Mouse (Mus musculus) MEL-GATA-1-ER (cell line): ENCODE data around the gene Proz.
"Not testable (repeated sequence)": the region's sequence is repeated elsewhere in the genome, so short reads cannot be mapped to it uniquely, and the experiment has no call there.

Experiments
- DNase-seq: peaks from one replicate; pipeline ENCODE4 v3.0.0-alpha.2; 2012; ENCODE audit warnings: low read depth; ENCODE audit errors: extremely low read depth

Proz gene

GRCm38 (mm10) chr8:13060441-13061150 lies at the start of gene Proz:
Proz (plus strand) TSS chr8:13060914.
- DNase-seq: no peak

DNA sequence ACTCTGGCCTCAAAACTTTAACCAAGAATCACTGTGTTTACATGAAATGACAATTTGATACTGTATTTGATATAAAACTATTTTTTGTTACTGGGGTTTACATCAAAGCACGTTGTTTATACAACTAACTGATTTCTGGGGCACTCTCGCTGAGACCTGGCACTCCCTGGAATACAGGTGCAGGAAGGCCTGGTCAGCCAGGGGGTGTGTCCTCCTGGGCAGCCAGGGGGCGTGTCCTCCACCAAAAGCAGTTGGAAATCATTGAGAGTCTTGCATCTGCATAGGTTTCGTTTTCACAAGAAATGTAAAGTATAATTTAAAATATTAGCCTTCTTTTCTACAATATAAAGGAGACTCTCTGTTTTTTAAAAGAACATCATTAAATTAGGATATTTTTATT lies 41.2 kb upstream of the Proz start:
- DNase-seq: no peak

- no peak for DNase-seq
These were observed 38.9 kb upstream of the Proz start for GRCm38 (mm10) chr8:13021830-13022229.

GRCm38 (mm10) chr8:13025487-13026224 lies 35.1 kb upstream of the Proz start, which contains the start of gene F7:
F7 (plus strand) TSS chr8:13026034.
- DNase-seq: no peak

- DNase-seq: no peak
These were observed 33.1 kb upstream of the Proz start for GRCm38 (mm10) chr8:13027615-13028014.

DNA sequence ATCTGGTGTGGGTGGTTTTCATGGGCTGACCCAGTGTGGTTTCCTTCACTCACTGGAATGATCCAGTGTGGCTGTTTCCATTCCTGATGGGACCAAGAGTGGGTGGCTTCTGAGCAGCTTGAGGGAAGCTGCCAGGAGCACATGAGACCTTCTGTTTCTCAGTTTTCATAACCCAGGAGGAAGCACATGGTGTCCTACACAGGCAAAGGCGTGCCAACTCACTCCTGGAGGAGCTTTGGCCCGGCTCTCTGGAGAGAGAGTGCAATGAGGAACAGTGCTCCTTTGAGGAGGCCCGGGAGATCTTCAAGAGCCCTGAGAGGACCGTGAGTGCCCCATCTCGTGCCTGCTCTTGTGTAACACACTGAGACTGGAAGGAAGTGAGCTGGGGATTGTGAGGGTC lies 32.2 kb upstream of the Proz start:
- no peak for DNase-seq

GRCm38 (mm10) chr8:13036346-13036812 lies 24.3 kb upstream of the Proz start:
- DNase-seq: no peak

DNA sequence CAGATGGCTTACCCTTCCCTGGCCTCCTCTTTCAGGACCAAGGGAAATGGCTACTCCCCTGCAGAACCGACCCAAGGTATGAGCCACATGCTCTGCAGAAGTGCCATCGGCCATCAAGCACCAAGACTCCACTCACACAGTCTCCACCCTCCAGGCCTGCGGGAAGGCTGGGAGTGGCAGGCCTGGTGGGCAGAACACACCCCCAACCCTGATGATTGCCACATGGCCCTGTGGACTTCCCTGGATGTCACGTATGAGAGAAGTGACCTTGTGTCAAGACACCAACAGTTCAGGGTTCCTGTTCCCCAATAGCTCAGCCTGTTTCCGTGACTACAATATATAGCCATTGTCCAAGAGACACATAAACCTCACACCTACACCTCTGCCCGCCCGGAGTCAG lies 23.7 kb upstream of the Proz start, which contains the start of gene F10:
Gene F10 (plus strand): TSS at position 294 of the 400 bp plus-strand sequence.
- no peak for DNase-seq

DNA sequence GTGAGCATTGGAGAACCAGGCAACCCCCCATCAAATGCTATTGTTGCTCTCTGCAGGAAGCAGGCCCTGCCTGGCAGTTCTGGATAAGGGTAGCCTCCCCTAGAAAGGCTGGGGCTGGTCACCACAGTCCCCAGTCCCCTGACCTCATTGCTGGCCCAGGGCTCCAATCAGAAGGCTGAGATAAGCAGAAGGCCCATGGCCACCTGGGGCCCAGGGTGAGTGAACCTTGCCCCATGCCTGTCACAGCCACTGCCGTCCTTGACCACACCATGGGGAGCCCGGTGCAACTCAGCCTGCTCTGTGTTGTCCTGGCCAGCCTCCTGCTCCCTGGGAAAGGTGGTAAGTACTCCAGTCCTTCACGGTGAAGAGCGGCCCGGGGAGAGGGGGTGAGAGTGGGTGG lies 23.1 kb upstream of the Proz start:
- no peak for DNase-seq

DNA sequence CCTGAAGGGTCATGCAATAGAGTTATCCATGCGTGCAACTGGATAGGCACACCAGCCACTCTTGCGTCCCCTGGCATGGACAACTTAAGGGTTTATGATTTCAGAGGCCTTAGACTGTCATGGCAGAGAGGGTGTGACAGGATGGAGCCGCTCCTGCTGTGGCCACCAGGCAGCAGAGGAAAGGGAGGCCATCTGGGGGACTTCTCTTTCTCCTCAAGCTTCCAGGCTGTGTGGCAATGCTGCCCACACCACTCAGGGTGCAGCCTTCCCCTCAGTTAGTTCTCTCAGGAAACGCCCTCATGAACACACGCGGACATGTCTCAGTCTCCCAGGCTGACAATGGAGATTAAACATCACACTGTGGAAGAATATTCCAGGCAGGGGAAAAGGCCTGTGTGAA lies 21.7 kb upstream of the Proz start:
- DNase-seq: no peak

DNA sequence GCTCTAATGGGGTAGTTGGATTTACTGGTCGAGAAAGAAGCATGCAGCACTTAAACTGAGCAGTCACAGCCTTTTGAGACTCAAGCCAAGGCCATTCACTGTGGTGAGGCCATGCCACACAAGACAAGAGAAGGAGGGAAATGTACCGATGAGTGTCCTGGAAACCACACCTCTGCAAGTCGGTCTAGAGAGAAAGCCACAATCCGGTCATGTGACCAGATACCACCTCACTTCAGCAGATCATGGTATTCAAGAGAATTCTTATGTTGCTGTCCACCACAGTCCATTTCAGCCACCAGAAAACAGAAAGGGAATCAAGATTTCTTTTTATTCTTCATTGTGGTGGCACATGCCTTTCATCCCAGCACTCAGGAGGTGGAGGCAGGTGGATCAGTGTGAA lies 19.3 kb upstream of the Proz start:
- no peak for DNase-seq

GRCm38 (mm10) chr8:13047652-13048051 lies 13.1 kb upstream of the Proz start:
- no peak for DNase-seq

- DNase-seq: no peak
These were observed 10.2 kb upstream of the Proz start for GRCm38 (mm10) chr8:13050550-13050949.

- DNase-seq: no peak
These were observed 3.4 kb upstream of the Proz start for GRCm38 (mm10) chr8:13057351-13057750.

DNA sequence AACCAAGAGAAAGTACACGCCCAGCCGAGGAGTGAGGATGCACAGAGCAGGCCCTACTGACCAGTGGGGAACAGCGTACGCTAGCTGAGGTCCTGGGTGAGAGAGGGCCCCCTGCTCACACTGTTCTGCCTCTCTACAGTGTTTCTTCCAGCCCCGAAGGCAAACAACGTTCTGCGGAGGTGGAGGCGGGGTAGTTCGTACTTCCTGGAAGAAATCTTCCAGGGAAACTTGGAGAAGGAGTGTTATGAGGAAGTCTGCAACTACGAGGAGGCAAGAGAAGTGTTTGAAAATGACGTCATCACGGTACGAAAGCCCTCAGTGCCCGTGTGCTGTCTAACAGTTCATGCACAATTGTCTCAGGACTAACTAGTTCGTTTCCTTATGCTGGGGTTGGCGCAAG lies 2.4 kb downstream of the Proz start:
- no peak for DNase-seq

GRCm38 (mm10) chr8:13073255-13073654 lies 12.5 kb downstream of the Proz start:
- DNase-seq: no peak

DNA sequence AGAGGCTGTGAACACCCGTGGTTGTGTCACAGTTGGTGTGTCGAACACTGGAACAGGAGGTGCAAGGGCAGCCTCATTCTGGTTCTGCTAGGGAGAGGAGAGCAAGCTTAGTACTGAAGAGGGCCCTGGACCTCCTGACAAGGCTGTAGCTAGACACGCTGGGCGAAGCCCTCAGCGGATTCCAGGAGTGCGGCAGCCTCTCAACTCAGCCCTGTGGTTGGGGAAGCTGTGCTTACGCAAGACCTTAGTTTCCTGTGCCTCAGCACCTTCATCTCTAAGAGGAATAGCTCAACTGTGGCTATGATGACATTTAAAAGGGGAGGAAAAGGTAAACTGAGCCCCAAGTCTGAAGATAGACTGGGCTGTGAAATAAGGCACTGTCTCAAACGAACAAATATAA lies 14.3 kb downstream of the Proz start:
- DNase-seq: no peak

- not testable (repeated sequence) for DNase-seq
These were observed 14.9 kb downstream of the Proz start for GRCm38 (mm10) chr8:13075579-13075978.

GRCm38 (mm10) chr8:13077542-13077941 lies 16.8 kb downstream of the Proz start:
- DNase-seq: no peak

DNA sequence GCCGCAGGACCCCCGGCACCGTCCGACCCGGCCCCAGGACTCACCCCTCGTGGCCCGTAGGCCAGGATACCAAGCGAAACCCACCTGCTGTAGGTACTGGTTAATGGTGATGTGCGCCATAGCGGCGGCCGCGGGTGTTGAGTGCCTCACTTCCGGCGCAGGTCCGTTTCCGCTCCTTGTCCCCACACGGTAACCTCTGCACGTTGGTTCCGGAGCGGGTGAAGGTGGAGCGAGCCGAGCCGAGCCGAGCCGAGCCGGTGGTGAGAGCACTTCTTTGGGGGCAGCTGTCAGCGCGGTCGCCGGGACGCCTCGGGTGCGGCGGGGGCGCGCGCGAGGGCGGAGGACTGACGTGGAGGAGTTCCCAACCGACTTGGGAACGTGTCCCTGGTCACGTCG lies 44.0 kb downstream of the Proz start:
- DNase-seq: peak; percentile 69

DNA sequence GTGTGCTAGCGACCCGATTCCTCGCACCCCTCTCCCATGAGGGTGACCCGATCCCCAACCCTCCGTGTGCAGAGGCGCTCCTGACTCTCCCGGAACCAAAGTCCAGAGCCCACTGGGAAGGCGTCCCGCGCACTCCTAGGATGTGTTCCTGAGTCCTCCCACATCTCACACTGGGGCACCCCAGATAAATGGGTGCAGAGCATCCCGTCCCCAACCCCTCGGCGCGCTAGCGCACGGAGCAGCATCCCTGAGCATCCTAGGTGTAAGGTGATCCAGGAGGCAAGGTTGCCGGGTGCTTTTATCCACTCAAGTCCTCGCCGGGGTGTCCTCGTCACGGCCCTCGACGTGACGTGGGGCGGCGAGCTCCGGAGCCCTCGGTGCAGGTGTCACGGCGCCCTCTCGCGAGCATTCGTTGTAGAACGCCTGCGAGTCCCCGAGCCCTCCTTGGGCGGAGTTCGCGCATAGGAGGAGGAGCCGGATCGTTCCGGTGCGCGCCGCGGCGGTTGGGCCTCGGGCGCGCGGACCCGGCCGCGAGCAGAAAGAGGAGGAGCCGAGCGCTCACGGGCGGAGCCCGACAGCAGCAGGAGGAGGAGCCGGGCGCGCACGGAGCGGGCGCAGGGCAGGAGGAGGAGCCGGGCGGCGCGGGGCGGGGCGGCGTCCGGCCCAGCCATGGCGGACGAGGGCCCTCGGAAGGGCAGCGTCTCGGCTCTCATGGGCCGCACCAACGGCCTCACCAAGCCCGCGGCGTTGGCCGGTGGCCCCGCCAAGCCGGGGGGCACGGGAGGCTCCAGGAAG lies 44.6 kb downstream of the Proz start, which contains the start of the genes Pcid2 and Cul4a:
Gene Pcid2 (minus strand): TSS at position 373 of the 795 bp plus-strand sequence.
Gene Cul4a (plus strand): TSS at position 535 of the 795 bp plus-strand sequence.
- peak; percentile 79 for DNase-seq
